Mouse (Mus musculus) mouse trophoblast stem cell (cell line): Measurements from ENCODE around the gene Aqr.
"Not testable (repeated sequence)": the region's sequence is repeated elsewhere in the genome, so short reads cannot be mapped to it uniquely, and the experiment has no call there.

Experiments
- in situ Hi-C, 2 experiments: fragments of 300-500 bp; cut with MseI, MboI; formaldehyde crosslinking; loops; 2 replicates in 1 of 2; 3 replicates in 1 of 2; pipeline ENCODE4 v1.15.1; 2025

The Aqr gene

DNA sequence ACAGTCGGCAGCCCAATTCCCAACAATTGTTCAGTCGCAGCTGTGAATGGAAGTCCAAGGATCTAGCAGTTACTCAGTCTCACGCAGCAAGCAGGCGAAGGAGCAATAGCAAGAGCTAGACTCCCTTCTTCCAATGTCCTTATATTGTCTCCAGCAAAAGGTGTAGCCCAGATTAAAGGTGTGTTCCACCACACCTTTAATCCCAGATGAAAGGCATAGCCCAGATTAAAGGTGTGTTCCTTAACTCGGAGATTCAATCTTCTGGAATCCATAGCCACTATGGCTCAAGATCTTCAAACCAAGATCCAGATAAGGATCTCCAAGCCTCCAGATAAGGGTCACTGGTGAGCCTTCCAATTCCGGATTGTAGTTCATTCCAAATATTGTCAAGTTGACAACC, at the start of gene Aqr:
TSS of gene Aqr (minus strand) at position 101 of the 400 bp plus-strand sequence.
- in situ Hi-C loops: not testable (repeated sequence)

DNA sequence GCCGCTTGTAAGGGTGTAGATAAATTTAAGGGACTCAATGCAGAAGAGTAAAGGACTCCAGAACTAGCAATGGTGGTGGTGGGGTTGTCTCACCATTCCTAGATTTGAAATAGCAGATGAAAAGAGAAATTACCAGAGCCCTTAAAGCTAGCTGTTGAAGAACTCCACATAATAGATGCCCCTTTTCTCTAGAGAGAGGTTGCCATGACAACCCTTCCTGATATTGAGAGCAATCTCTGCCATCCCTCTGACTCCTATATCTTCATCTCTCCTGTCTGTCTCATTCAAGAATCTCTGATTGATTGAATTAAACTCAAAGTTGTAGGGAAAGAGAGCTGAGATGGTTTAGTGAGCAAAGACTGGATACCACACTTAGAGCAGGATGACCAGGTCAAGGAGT, 49.7 kb upstream of the Aqr start:
- in situ Hi-C loops: no loop called here

DNA sequence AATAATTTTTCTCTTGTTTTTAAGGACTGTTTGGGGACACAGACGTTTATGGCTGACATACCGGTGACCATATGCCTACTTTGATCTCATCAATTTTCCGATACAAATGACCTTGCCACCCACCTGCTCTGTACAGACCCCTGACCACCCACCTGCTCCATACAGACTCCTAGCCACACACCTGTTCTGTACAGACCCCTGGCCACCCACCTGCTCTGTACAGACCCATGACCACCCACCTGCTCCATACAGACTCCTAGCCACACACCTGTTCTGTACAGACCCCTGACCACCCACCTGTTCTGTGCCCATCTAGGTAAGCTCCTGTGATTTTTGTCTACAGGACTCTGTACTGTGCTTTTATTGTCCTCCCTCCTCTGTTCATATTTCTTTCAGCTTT, 48.8 kb upstream of the Aqr start:
- in situ Hi-C loops: no loop called here

- in situ Hi-C loops: no loop called here
Measured at GRCm38 (mm10) chr2:114231248-114231647, 44.4 kb upstream of the Aqr start.

GRCm38 (mm10) chr2:114228672-114229071, 41.8 kb upstream of the Aqr start:
- in situ Hi-C loops: no loop called here

DNA sequence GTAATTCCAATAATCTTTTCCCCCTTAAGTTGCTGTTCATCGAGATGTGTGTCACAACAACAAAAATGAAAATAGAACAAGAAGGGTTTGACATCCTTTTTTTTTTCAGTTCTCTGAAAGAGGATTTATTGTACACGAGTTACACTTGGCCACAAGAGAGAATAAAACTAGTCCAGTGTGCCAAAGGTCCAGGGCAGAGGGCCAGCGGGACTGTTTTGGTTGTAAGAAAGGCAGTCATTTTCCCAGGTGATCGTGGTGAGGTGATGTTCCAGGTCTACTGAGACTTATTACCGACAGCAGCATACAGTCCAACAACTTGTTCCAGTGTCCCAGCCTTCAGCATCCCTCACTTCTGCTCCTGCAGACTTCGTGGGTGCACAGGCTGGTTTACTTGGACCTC, 18.2 kb upstream of the Aqr start:
- in situ Hi-C loops: no loop called here

GRCm38 (mm10) chr2:114201574-114201973, 14.8 kb upstream of the Aqr start:
- in situ Hi-C loops: no loop called here

GRCm38 (mm10) chr2:114200932-114201559, 14.2 kb upstream of the Aqr start, which contains the start of gene Zfp770:
Gene Zfp770, minus strand, starts transcription at chr2:114201469.
- in situ Hi-C loops: no loop called here

DNA sequence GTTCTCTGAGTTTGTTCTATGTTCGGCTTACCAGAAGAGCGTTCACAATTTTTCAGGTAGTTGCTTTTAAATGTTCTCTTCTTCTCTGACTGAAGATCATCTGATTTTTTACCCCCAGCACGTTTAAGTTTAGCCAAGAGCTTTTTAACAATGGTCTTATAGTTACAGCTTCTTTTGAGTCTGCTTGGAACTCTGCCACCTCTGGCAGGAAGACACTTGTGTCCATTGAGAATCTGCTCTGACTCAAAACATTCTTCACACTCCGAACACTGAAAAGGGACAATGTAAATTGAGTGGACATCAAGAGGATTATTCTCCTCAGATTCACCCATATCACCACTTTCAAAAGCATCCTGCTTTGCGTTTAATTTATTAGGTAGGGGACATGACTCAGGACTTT, 9.6 kb upstream of the Aqr start:
- in situ Hi-C loops: no loop called here

GRCm38 (mm10) chr2:114177802-114178733, 8.8 kb downstream of the Aqr start:
- in situ Hi-C loops: no loop called here

DNA sequence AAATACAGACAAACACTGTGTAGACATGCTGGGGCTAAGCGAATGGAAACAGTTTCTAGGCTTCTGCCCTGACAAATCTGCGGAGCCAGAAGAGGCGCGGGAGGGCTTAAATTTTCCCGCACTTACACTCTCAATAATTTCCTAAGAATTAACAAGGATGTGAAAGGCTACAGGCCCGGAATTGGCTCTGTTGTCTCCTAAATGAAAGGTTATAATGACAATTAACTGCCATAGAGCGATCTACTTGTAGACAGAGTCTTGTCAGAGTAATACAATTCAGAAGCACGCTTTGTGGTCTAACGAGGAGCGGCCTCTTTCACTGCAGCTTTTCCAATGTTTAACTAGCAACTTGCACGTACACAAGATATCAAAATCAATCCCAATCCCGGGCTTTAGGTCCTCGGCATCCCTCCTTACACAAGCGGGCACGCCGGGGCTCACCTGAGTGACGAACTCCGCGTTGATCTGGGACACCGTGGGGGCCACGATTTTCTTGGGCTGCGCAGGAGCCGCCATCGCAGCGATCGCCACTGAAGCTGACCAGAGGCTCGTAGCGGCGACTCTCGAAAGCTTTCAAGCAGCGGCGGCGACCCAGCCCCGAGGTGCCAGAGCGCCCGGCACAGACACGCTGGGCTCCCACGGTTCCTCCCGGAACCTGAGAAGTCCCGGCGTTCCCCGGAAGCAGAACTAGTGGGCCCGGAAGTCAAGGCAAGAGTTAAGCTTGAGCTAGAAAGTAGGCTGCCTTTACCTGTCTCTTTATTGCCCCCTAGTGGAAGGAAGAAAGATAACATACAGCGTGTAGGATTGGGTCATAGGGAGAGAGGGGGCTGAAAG, 12.0 kb downstream of the Aqr start:
- in situ Hi-C loops: no loop called here

GRCm38 (mm10) chr2:114173248-114173647, 13.6 kb downstream of the Aqr start:
- in situ Hi-C loops: no loop called here

- in situ Hi-C loops: no loop called here
Measured at GRCm38 (mm10) chr2:114167837-114168236, 19.0 kb downstream of the Aqr start.

GRCm38 (mm10) chr2:114161978-114162377, 24.8 kb downstream of the Aqr start:
- in situ Hi-C loops: no loop called here

GRCm38 (mm10) chr2:114157345-114157744, 29.5 kb downstream of the Aqr start:
- in situ Hi-C loops: no loop called here

GRCm38 (mm10) chr2:114156639-114157038, 30.2 kb downstream of the Aqr start:
- in situ Hi-C loops: no loop called here

GRCm38 (mm10) chr2:114153247-114153646, 33.6 kb downstream of the Aqr start:
- in situ Hi-C loops: no loop called here

- in situ Hi-C loops: loop anchor here (10.0 to 25.0 kb wide), 2 partner anchors 282 to 285 kb away; no protein-coding TSS in a partner anchor
Measured at GRCm38 (mm10) chr2:114146864-114147458, 39.9 kb downstream of the Aqr start.

- in situ Hi-C loops: loop anchor here (10.0 to 25.0 kb wide), 2 partner anchors 281 to 283 kb away; no protein-coding TSS in a partner anchor
Measured at GRCm38 (mm10) chr2:114145315-114145801, 41.5 kb downstream of the Aqr start.

DNA sequence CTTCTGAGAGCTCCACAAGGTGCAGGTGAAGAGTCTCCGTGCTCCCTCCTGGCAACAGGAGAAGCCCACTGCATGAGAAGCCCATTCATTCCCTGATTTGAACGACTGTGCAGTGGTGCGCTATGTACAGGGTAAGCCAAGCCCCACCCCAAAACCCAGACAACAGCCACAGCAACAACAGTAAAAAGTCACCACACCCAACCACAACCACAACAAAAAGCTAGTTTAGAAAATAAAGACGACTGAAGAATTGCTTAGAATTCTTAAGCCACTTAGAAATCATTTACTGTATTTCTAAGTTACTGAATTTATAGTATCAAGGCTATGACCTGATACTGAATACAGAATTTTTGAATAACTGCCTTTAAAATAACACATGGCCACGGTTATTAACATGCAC, 41.9 kb downstream of the Aqr start:
- in situ Hi-C loops: loop anchor here (10.0 to 25.0 kb wide), 2 partner anchors 280 to 283 kb away; no protein-coding TSS in a partner anchor

DNA sequence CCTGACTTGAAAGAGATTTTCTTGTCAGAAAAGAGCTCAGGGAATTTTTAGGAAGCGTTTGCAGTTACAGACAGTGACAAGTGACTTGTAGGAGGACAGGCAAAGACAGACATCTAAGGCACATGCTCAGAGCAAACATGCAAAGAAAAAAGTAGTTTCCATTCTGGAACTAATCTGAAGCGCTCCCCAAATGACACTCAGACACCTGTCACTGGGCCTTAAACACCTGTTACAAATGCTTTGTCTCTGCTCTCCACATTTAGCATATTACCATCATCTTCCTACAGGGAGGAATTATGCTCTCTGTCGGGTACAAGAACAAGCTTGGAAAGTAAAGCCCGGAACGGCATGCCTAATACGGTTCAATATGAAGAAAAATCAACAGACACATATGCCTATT, 43.0 kb downstream of the Aqr start:
- in situ Hi-C loops: loop anchor here (10.0 to 25.0 kb wide), 2 partner anchors 279 to 282 kb away; no protein-coding TSS in a partner anchor
